Mouse (Mus musculus): ENCODE results near the gene Fbxo7.

GRCm38 (mm10) chr10:86032517-86032916 lies 10.7 kb downstream of the Fbxo7 start:
- TF ChIP-seq POLR2A (IDR thresholded peaks at IDR 0.05; ENCODE audit: low read depth, low read length) (no peak), CTCF (IDR thresholded peaks at IDR 0.05; ENCODE audit: extremely low read depth, insufficient read length, insufficient replicate concordance, low read depth, low read length) (no peak)

Data from small intestine, adult 2 months (tissue).